Mouse (Mus musculus): ENCODE data around the gene Ptpra.
"Not testable (repeated sequence)": the region's sequence is repeated elsewhere in the genome, so short reads cannot be mapped to it uniquely, and the experiment has no call there.

Gene Ptpra

GRCm38 (mm10) chr2:130540266-130540665, 90.2 kb downstream of the Ptpra start:
- DNase-seq (ENCODE audit: inconsistent age in 2 of 2, low spot score in 1 of 2) = no peak

- no peak for DNase-seq (ENCODE audit: inconsistent age in 2 of 2, low spot score in 1 of 2)
These were observed 96.9 kb downstream of the Ptpra start for GRCm38 (mm10) chr2:130546957-130547356.

- DNase-seq (ENCODE audit: inconsistent age in 2 of 2, low spot score in 1 of 2) = no peak
These were observed 104.8 kb downstream of the Ptpra start for GRCm38 (mm10) chr2:130554841-130555240.

GRCm38 (mm10) chr2:130556292-130556691, 106.2 kb downstream of the Ptpra start:
- DNase-seq (ENCODE audit: inconsistent age in 2 of 2, low spot score in 1 of 2) = no peak

- DNase-seq (ENCODE audit: inconsistent age in 2 of 2, low spot score in 1 of 2) = no peak
These were observed 107.4 kb downstream of the Ptpra start for GRCm38 (mm10) chr2:130557462-130557861.

GRCm38 (mm10) chr2:130558015-130558414, 107.9 kb downstream of the Ptpra start:
- no peak for DNase-seq (ENCODE audit: inconsistent age in 2 of 2, low spot score in 1 of 2)

- peak; percentile 95 to 97 for DNase-seq (ENCODE audit: inconsistent age in 2 of 2, low spot score in 1 of 2)
These were observed 113.4 kb downstream of the Ptpra start, which contains the start of gene Mrps26 for GRCm38 (mm10) chr2:130563212-130564055. TSS of gene Mrps26 (plus strand) at chr2:130563742.

GRCm38 (mm10) chr2:130564063-130564462, 114.0 kb downstream of the Ptpra start:
- DNase-seq (ENCODE audit: inconsistent age in 2 of 2, low spot score in 1 of 2) = no peak

GRCm38 (mm10) chr2:130564983-130565382, 114.9 kb downstream of the Ptpra start:
- no peak for DNase-seq (ENCODE audit: inconsistent age in 2 of 2, low spot score in 1 of 2)

GRCm38 (mm10) chr2:130568921-130569320, 118.8 kb downstream of the Ptpra start:
- DNase-seq (ENCODE audit: inconsistent age in 2 of 2, low spot score in 1 of 2) = no peak

GRCm38 (mm10) chr2:130569926-130570325, 119.8 kb downstream of the Ptpra start:
- no peak for DNase-seq (ENCODE audit: inconsistent age in 2 of 2, low spot score in 1 of 2)

- DNase-seq (ENCODE audit: inconsistent age in 2 of 2, low spot score in 1 of 2) = no peak
These were observed 124.9 kb downstream of the Ptpra start for GRCm38 (mm10) chr2:130574960-130575359.

- DNase-seq (ENCODE audit: inconsistent age in 2 of 2, low spot score in 1 of 2) = no peak
These were observed 125.8 kb downstream of the Ptpra start, which contains the start of gene Oxt for GRCm38 (mm10) chr2:130575873-130576272. TSS of gene Oxt (plus strand) at chr2:130576173.

GRCm38 (mm10) chr2:130576564-130576963, 126.5 kb downstream of the Ptpra start:
- DNase-seq (ENCODE audit: inconsistent age in 2 of 2, low spot score in 1 of 2) = not testable (repeated sequence)

- no peak for DNase-seq (ENCODE audit: inconsistent age in 2 of 2, low spot score in 1 of 2)
These were observed 126.9 kb downstream of the Ptpra start for GRCm38 (mm10) chr2:130577021-130577420.

- peak; percentile 47 to 76 for DNase-seq (ENCODE audit: inconsistent age in 2 of 2, low spot score in 1 of 2)
These were observed 127.6 kb downstream of the Ptpra start for GRCm38 (mm10) chr2:130577632-130578031.

GRCm38 (mm10) chr2:130578148-130578547, 128.1 kb downstream of the Ptpra start:
- DNase-seq (ENCODE audit: inconsistent age in 2 of 2, low spot score in 1 of 2) = peak; percentile 70 to 92

GRCm38 (mm10) chr2:130579791-130580190, 129.7 kb downstream of the Ptpra start:
- no peak for DNase-seq (ENCODE audit: inconsistent age in 2 of 2, low spot score in 1 of 2)

GRCm38 (mm10) chr2:130581201-130581600, 131.1 kb downstream of the Ptpra start:
- no peak for DNase-seq (ENCODE audit: inconsistent age in 2 of 2, low spot score in 1 of 2)

- DNase-seq (ENCODE audit: inconsistent age in 2 of 2, low spot score in 1 of 2) = no peak
These were observed 132.5 kb downstream of the Ptpra start, which contains the start of gene Avp for GRCm38 (mm10) chr2:130582552-130582951. TSS of gene Avp (minus strand) at chr2:130582554.

GRCm38 (mm10) chr2:130583902-130584560, 134.0 kb downstream of the Ptpra start:
- DNase-seq (ENCODE audit: inconsistent age in 2 of 2, low spot score in 1 of 2) = peak in 1 of 2 experiments; percentile 72

- DNase-seq (ENCODE audit: inconsistent age in 2 of 2, low spot score in 1 of 2) = no peak
These were observed 135.9 kb downstream of the Ptpra start for GRCm38 (mm10) chr2:130586016-130586415.

Measured in adrenal gland, adult (tissue).